Mouse (Mus musculus): ENCODE data around the gene Stx8.

Stx8 gene

GRCm38 (mm10) chr11:68089426-68089825, 123.4 kb downstream of the Stx8 start:
- DNase-seq (ENCODE audit: low spot score in 2 of 2), result no peak

DNA sequence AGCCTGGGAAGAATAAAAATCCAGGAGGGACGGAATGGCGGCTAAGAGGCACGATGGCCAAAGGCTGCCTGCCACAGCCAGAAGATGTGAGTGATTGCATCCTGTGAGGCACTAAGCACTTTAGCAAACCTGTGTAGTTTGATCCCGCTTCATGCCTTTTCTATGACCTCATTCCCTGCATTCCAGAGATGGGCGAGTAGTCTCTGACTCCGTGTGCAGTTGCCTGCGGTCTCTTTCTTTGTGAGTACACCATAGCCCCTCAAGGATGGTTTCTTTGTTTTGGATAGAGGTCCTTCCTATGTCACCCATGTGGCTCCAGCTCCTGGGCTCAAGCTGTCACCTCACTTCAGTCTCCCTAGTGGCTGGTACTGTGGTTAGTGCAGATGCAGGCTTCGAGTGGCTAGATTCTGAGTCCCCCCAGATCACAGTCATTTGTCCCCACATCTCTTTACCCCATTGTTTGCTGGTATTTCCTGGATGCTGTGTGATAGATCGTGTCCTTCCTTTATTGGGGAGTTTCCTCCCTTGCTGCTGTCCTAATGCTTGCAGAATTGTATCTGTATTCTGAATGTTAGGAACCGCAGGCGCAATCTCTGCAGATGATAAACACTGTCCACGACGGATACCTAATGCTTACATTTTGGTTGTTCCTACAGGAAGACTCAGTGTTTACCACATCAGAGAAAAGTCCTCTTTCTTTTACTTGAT, 124.0 kb downstream of the Stx8 start:
- no peak for DNase-seq (ENCODE audit: low spot score in 2 of 2)

- no peak for DNase-seq (ENCODE audit: low spot score in 2 of 2)
Observed at GRCm38 (mm10) chr11:68091975-68092759, 126.2 kb downstream of the Stx8 start.

DNA sequence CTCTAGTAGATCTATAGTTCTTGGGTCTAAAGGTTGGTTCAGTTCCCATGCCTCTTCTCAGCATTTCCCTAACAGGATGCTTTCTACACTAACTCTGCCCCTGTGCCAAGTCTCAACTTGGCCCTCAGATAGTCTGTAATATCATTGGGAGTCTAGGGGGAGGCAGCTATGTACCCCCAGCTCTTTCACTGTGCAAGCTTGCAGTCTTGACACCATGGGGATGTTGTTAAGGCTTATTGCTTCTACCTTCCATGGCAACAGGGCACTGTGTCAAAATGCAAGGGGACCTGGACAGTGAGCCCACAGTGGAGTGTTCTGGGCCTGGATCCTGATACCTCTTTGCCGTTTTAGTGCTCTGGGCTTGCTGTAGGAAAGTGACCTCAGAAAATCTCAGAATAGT, 135.6 kb downstream of the Stx8 start:
- no peak for DNase-seq (ENCODE audit: low spot score in 2 of 2)

DNA sequence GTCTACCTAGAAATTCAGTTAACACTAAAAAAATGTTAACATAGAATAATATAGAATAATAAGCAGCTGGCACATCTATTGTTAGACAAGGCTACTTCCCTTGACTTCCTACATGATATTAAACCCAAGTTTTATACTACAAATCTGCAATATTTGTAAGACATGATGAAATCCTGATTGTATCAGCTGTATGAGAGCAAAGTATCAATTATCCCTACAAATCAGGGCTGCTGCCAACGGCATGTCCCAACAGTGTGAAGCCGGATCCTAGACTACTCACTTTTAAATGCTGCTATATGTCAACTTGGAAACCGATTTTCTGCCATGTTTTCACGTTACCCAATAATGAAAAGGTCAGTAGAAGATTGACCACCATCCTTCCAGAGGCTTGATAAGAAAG, 137.5 kb downstream of the Stx8 start:
- no peak for DNase-seq (ENCODE audit: low spot score in 2 of 2)

GRCm38 (mm10) chr11:68106053-68106452, 140.1 kb downstream of the Stx8 start:
- DNase-seq (ENCODE audit: low spot score in 2 of 2), result no peak

- DNase-seq (ENCODE audit: low spot score in 2 of 2), result no peak
Observed at GRCm38 (mm10) chr11:68113454-68114100, 147.6 kb downstream of the Stx8 start.

DNA sequence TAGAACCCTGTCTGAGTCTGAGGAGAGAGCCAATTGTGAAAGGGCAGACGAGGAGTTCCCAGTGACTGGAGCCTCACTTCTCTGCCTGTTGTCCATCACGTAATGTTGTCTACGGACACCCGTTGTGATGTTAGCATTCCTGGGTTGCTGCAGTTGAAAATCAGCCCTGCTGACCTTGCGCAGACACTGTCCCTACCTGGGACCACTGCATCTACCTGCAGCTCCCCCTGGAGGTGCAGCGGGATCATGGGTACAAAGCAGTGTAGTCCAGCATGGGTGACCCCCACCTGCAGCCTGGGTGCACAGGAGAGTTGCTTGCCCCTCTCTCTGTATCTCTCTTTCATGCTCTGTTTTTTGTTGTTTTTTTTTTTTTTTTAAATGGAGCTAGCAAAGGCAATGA, 148.2 kb downstream of the Stx8 start:
- no peak for DNase-seq (ENCODE audit: low spot score in 2 of 2)

- DNase-seq (ENCODE audit: low spot score in 2 of 2), result no peak
Observed at GRCm38 (mm10) chr11:68116157-68116556, 150.2 kb downstream of the Stx8 start.

DNA sequence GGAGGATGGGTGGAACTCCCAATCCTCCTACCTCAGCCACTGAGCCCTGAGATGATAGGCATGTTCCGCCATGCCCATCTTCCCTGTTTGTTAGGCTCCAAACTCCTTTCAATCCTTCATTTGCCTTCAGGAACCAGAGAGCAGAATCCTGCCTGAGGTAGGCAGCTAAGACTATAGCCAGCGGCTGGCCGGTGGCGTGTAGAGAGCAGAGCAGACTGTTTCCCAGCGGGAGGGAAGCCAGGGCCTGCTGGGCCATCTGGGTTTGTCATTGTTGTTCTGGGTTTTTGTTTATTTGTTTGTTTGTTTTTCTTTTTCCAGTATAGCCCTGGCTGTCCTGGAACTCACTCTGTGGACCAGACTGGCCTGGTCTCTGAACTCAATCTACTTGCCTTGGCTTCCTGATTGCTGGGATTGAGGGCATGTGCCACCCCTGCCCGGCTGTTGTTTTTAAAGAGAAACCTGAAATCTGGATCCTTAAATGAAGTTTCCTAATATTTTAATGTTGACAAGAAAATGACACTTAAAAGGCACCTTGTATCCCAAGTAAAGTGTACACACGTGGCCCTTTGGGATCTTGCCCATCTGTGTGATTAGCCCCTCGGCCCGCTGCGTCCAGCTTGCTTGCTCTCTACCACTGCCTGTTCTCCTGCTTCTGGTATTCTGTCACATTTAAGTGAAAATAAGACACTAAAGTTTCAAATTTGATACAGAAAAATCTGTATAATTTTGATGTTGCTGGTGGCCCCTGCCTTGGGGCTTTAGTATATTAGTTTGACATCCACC, 152.1 kb downstream of the Stx8 start:
- no peak for DNase-seq (ENCODE audit: low spot score in 2 of 2)

- no peak for DNase-seq (ENCODE audit: low spot score in 2 of 2)
Observed at GRCm38 (mm10) chr11:68118679-68119078, 152.7 kb downstream of the Stx8 start.

- DNase-seq (ENCODE audit: low spot score in 2 of 2), result no peak
Observed at GRCm38 (mm10) chr11:68119136-68119535, 153.1 kb downstream of the Stx8 start.

- DNase-seq (ENCODE audit: low spot score in 2 of 2), result no peak
Observed at GRCm38 (mm10) chr11:68121260-68121659, 155.3 kb downstream of the Stx8 start.

DNA sequence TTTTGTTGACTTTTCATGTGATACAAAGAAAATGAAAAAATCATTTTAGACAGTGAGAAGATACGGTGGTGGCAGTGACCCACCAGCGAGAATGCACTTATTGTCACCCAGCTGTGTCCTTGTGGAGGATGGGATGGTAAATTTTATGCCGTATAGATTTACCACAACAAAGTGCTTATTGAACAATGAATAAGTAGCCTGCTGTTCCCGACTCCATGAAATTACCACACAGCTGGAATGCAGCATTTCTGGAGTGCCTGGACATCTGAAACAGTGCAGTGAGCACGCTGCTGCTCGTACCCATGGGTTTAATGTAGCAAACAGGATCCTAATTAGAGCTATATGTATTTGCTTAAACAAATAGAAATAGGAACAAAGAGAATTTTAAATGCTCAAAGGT, 155.7 kb downstream of the Stx8 start:
- no peak for DNase-seq (ENCODE audit: low spot score in 2 of 2)

GRCm38 (mm10) chr11:68126071-68126470, 160.1 kb downstream of the Stx8 start:
- DNase-seq (ENCODE audit: low spot score in 2 of 2), result no peak

DNA sequence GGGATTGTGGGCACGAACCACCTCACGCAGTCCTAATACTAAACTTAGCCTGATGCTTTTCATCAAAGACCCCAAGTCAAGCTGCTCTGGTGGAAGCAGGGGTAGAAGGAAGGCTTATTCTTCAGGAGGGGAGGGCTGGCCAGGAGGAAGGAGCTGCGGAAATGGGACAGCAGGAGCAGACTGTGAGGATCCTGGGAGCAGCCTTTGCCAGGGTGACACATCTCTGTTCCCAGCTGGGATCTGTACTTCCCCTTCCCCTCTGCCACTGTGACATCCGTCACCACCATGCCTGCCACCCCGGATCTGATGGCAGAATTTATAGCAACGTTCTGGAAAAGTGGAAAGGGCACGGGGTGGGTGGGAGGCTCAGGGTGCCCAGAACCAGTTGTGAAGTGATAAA, 168.5 kb downstream of the Stx8 start:
- no peak for DNase-seq (ENCODE audit: low spot score in 2 of 2)

DNA sequence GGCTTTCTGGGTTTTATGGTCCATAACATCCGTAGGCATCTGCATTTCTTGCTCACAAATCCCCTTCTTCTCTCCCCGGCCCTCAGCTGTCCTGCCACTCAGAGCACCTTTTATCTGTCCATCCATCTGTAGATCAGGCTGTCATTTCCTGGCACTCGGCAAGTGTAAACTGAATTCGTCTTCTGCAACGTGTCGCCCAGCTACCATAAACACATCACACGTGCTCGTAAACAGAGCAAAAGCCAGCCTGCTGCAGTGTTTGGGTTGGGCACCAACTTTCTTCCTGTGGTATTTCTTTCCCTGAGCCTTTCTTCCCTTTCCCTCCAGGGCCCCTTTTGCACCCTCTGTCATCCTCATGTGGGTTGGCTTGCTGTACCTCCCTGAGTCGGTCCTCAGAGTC, 169.4 kb downstream of the Stx8 start:
- DNase-seq (ENCODE audit: low spot score in 2 of 2), result no peak

DNA sequence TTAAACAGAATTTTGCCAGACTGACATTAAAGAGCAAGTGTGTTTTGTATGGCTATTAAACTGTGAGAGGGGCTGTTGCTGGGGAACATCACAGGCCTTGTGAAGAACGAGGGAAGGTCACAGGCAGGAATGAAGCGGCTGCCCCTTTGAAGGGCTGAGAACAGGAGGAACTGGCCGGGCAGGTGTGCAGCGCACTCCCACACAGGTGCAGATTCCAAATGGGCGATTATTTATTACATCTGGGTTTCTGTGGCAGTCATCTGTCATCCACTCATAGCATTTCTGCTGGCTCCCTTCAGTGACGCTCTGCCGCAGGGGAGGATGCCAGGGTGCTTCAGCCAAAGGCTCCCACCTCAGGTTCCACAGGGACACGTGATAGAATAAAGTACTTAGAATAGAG, 170.7 kb downstream of the Stx8 start:
- DNase-seq (ENCODE audit: low spot score in 2 of 2), result no peak

GRCm38 (mm10) chr11:68142296-68142695, 176.3 kb downstream of the Stx8 start:
- no peak for DNase-seq (ENCODE audit: low spot score in 2 of 2)

GRCm38 (mm10) chr11:68144235-68145065, 178.5 kb downstream of the Stx8 start:
- no peak for DNase-seq (ENCODE audit: low spot score in 2 of 2)

DNA sequence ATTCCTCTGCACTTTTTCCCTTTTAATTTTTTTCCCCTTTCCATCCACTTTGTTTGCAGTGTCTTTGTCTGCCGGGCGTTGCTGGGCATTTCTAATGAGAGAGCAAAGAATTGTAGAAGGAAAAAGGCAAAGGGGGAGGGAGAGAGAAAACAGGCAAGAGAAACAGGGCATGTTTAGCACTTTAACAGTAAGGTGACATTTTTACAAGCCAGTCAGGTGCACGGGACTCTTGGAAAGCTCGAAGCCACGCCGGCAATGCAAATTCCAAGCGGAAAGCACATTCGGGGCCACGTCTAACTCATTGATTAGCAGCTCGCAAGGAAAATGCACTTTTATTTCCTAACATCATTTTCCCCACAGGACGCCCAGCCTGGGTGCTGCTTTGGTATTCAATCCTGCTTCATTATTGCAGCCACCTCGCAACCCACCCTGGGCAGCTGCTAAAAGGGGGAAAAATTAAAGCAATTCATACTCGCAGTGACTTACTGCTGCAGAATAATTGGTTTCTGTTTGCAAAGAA, 179.1 kb downstream of the Stx8 start:
- DNase-seq (ENCODE audit: low spot score in 2 of 2), result no peak

All from frontal cortex, postnatal 14 days (tissue).